Comparison of ENCODE assay signal across 13 mouse cellular contexts in genomic region chr17:52103891-52104290, GRCm38 (mm10).
"Had no signal": no experiment of that assay in that cellular context is flagged by ENCODE, and none has a peak within 500 bp of the region (broad histone marks: within the 10 kb centered on the region; RNA-seq: fewer than 3 reads in every experiment).

No protein-coding gene starts in this region.

- DNase-seq: lung, adult 18-20 months; lung, embryonic 14.5 days; lung, postnatal 10 days; lung, postnatal 4 days; retina, postnatal 1 day; right cerebral cortex, adult 18-20 months; right cerebral cortex, postnatal 25 days; right cerebral cortex, postnatal 4 days; spleen, adult 18-20 months; thymus, adult 18-20 months; thymus, postnatal 14 days; thymus, postnatal 36 days had no signal

- ATAC-seq: midbrain, embryonic 15.5 days had no signal
